Mouse (Mus musculus) granulocyte monocyte progenitor cell, adult 5-6 weeks (primary cell): Measurements from ENCODE around the gene Adcy7. TPM values are rescaled to one million over a fixed set of nuclear protein-coding genes. Genes with fewer than 3 reads are reported as not detected.
A peak's percentile ranks its signal among the peaks of the same experiment; 100 is the strongest.

Experiments
- ATAC-seq: replicated peaks from 2 replicates; pipeline ENCODE4 v1.8.0; 2016; ENCODE audit warnings: mild to moderate bottlenecking, moderate TSS enrichment, inconsistent platforms; ENCODE audit not compliant: poor library complexity, severe bottlenecking
- total RNA-seq, 2 experiments: library from RNA; stranded (forward) in 1 of 2; stranded (reverse) in 1 of 2; fragments of 200-712, 200-1000 nt in 1 of 2; fragments of >200 nt in 1 of 2; fragmentation: Nextera tagmentation in 1 of 2; gene quantifications; 2 replicates each; pipeline ENCODE4 v1.2.3; 2014 to 2017

The Adcy7 gene
- total RNA-seq, 2 experiments from 2014 or later = 32.9 to 43.7 TPM

DNA sequence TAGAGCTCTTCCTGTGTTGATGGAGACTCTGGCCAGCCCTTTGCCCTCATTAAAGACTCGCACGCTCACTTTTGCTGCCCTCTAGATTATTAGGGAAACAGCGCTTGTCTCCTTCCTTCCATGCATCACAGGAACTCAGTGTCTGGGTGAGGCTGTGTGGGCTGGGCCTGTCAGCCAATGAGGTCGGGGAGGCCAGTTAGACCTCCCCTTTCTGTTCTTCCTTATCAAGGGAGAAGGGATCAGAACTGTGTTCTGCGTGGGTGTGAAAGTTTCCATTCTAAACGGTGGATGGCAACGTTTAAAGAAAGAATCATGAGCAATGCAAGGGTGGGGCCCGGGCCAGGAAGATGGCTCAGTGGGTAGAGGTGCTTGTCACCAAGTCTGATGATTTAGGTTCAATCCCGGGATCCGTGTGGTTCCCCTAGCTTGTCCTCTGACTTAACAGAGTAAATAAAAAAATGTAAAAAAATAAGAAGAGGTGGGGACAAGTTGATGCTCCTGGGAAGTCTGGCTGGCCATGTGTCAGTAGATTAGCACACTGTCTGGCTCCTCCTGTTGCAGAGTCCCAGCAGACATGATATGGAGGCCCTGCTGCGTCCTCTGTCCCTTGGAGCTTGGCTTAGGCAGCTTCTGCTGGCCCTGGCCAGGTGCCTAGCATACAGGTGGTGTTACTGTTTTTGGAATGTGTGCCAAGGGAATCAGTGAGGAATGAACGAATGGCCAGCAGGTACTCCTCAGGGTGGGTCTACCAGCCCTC lies 26.0 kb downstream of the Adcy7 start:
- peak; percentile 10 for ATAC-seq

DNA sequence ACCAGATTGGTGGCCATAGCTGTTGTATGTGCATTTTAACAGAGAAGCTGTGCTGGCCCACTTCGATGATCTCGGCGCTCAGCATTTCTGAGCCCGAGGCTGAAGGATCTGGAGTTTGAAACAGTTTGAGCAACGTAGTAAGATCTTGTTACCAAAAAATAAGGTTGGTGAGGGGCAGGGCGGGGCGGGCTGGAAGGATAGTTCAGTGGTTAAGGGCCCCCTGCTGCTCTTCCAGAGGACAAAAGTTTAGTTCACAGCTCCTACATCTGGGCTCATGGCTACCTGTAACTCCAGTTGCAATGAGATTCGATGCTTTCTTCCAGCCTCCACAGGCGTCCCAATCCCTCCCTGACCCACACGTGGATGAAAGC lies 26.5 kb downstream of the Adcy7 start:
- no peak for ATAC-seq

- ATAC-seq = peak; percentile 95
These were observed 27.9 kb downstream of the Adcy7 start for GRCm38 (mm10) chr8:88299907-88300603.

DNA sequence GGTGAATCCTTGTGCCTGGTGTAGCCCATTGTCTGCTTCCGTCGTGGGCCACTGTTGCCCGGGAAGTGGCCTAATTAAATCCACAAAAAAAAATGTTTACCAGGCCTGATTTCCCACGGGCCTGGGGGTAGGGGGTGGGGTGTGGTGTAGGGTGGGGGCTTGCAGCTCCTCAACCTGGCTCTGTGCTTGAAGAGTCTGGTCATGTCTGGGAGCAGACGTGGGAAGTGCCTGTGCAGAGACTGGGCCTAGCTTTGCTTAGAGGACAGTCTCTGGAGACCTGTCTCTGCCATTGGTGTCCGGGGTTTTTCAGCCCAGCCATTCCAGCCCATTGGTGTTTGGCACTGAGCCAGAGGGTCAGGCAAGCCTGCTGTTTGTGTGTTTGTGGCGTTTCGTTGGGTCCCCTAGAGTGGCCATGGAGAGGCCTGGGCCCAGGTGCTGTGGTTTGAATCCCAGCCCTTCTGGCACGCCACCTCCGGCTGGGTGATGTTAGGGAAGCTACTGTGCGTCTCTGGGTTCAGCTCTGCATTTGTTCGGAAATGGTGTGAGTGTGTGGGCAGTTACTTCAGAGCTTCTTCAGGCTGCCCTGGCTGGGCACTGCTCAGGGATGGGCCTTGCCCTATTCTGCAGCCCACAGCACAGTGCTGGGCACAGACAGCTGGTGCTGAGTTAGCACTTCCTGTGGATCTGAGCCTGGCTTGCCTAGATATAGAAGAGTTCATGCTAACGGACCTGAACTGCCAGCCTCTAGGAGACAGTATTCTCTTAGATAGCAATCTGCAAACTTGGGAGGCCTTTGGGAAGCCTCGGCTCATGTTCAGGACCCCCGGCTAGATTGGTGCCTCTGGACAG lies 29.6 kb downstream of the Adcy7 start:
- no peak for ATAC-seq

DNA sequence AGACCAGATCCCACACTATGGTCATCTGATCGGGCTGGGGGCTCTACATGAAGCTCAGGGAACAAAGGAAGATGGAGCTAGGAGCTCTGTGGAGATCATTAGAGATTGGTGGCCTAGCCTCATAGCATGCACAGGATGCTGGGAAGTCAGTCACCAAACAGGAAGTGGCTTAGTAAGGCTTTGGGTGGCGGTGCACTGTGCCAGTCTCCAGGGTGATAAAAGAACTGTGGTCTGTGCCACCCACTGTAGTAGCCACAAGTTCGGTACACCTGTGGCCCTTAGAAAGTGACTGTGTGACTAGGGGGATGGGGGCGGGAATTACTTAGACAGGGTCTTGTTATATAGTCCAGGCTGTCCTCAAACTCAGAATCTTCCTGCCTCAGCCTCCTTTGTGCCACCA lies 33.6 kb downstream of the Adcy7 start:
- peak; percentile 38 for ATAC-seq

GRCm38 (mm10) chr8:88306511-88306910 lies 34.3 kb downstream of the Adcy7 start:
- peak; percentile 49 for ATAC-seq

- no peak for ATAC-seq
These were observed 35.5 kb downstream of the Adcy7 start for GRCm38 (mm10) chr8:88307736-88308135.

GRCm38 (mm10) chr8:88309274-88309873 lies 37.2 kb downstream of the Adcy7 start:
- ATAC-seq = peak; percentile 90

- no peak for ATAC-seq
These were observed 37.7 kb downstream of the Adcy7 start for GRCm38 (mm10) chr8:88309881-88310280.

DNA sequence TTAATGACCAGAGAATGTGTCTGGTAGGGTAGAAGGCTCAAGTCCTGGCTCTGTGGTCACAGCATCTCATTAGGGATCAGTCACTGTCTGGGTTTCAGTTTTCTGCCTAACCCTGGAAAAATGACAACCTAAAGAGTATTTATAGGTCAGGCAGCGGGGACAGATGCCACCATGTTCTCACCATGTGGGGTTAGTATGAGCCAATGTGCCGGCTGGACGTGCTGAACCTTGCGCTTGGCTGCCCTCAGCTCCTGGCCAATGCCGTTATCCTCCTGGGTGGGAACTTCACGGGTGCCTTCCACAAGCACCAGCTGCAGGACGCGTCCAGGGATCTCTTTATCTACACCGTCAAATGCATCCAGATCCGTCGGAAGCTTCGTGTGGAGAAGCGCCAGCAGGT lies 38.1 kb downstream of the Adcy7 start:
- no peak for ATAC-seq

DNA sequence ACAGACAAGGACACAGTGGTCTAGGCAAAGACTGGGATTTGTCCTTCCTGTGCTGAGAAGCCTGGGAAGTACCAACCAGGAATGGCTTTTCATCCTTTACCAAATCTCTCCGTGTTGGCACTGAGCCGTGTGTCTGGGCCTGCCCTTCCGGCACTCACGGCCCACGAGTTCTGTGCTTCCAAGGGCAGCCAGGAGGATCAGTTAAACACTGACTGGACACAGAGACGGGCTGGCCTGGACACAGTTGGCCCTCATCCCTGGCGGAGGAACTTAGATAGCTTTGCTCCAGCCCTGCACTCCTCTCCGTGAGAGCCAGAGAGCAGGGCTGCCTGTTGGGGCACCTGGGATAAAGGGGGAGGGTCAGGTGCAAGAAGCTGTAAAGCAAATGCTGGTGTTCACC lies 40.8 kb downstream of the Adcy7 start:
- no peak for ATAC-seq

DNA sequence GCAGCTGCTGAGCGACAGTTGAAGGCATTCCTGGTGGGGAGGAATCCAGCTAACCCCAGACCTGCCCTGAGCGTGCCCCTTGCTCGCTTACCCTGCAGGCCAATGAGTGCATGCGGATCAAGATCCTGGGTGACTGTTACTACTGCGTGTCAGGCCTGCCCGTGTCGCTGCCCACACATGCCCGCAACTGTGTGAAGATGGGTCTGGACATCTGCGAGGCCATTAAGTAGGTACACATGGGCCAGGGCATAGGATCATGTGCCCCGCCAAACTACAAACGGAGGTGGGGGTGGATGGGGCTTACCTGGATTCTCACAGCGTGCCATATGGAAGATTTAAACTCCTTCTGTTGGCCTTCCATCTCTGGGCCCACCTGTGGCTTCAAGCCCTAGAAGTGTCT lies 41.8 kb downstream of the Adcy7 start:
- no peak for ATAC-seq

DNA sequence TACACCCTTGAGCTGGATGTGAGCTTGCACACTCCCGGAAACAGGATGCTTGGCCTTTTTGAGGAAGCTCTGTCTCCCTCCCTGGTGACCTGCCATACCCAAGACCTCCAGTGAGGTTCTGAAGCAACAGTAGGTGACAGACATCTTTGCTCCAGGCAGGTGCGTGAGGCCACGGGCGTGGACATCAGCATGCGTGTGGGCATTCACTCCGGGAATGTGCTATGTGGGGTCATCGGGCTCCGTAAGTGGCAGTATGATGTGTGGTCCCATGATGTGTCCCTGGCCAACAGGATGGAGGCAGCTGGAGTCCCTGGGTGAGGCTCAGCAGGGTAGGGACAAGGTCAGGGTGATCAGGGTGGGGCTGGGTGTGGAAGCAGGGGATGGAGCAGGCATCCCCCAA lies 43.1 kb downstream of the Adcy7 start:
- ATAC-seq = no peak

- ATAC-seq = no peak
These were observed 44.1 kb downstream of the Adcy7 start for GRCm38 (mm10) chr8:88316139-88316931.

DNA sequence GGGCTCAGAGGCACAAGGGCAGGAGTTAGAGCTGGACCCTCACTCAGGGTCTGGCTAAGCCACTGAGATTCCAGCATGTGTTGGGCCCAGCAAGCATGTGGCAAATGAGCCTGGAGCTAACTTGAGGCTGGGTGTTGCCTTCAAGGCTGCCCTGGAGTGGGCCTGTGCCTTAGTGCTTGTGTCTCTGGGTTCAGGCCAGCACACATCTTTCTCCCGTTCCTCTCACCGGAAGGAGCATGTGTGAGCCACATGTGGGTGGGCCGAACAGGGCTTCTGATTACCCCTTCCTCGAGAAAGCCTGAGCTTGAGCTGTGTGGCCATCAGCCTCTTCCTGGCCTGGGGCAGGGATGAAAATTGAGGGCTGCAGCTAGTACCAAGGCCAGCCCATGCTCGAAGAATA lies 45.1 kb downstream of the Adcy7 start:
- ATAC-seq = no peak

DNA sequence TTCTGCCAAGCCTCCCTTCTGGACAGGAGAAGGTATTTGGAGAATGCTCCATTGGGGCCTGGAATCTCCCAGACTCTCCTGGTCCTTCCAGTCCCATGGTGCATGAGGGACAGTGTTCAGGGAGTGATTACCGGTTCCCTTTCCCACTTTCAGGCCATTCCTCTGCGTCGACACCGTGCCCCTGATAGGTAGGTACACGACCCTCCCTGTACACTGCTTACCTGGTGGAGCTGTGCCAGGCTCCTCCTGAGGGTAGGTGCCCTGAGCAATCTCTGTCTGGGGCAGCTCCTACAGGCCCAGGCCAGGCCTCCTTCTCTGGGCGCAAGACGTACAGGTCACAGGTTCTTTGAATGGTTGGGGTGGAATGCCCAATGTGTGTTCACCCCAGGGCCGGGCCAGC lies 45.9 kb downstream of the Adcy7 start:
- no peak for ATAC-seq

- no peak for ATAC-seq
These were observed 47.9 kb downstream of the Adcy7 start for GRCm38 (mm10) chr8:88320134-88320533.

- ATAC-seq = no peak
These were observed 49.2 kb downstream of the Adcy7 start for GRCm38 (mm10) chr8:88321387-88321786.

GRCm38 (mm10) chr8:88323523-88323922 lies 51.3 kb downstream of the Adcy7 start:
- no peak for ATAC-seq

GRCm38 (mm10) chr8:88324760-88325159 lies 52.6 kb downstream of the Adcy7 start:
- ATAC-seq = no peak
